Mouse (Mus musculus) brain, embryonic 14.5 days (tissue): Measurements from ENCODE around the gene Rnf157.

Experiments used
- CTCF ChIP-seq: fragments of 200-500 bp; IDR thresholded peaks from 2 replicates; pipeline ENCODE4 v1.5.1; 2012; ENCODE audit warnings: inconsistent platforms, mild to moderate bottlenecking, moderate library complexity, borderline replicate concordance; ENCODE audit not compliant: insufficient read depth, insufficient read length; ENCODE audit errors: extremely low read depth
- POLR2A ChIP-seq: fragments of 200-500 bp; IDR thresholded peaks from 2 replicates; pipeline ENCODE4 v1.6.1; 2012; ENCODE audit warnings: mild to moderate bottlenecking, inconsistent platforms, borderline replicate concordance; ENCODE audit not compliant: poor library complexity, insufficient read depth, insufficient read length, severe bottlenecking; ENCODE audit errors: extremely low read depth

- TF ChIP-seq POLR2A (no peak), CTCF (peak; percentile 93)
Measured at GRCm38 (mm10) chr11:116318719-116319659, 93.8 kb downstream of the Rnf157 start.
